Mouse (Mus musculus) leukemia stem cell, adult 10-12 weeks (primary cell): ENCODE measurements around the gene Rbbp5. TPM values are rescaled to one million over a fixed set of nuclear protein-coding genes. Genes with fewer than 3 reads are reported as not detected.

Experiments
- polyA plus RNA-seq: library from polyadenylated mRNA; stranded (reverse); fragments of >175 nt; gene quantifications from 2 replicates; pipeline ENCODE4 v1.2.3, GENCODE M21; 2012; ENCODE audit warnings: low replicate concordance

Rbbp5 gene
- 2.3 and 4.1 TPM in 2 replicates for polyA plus RNA-seq

DNA sequence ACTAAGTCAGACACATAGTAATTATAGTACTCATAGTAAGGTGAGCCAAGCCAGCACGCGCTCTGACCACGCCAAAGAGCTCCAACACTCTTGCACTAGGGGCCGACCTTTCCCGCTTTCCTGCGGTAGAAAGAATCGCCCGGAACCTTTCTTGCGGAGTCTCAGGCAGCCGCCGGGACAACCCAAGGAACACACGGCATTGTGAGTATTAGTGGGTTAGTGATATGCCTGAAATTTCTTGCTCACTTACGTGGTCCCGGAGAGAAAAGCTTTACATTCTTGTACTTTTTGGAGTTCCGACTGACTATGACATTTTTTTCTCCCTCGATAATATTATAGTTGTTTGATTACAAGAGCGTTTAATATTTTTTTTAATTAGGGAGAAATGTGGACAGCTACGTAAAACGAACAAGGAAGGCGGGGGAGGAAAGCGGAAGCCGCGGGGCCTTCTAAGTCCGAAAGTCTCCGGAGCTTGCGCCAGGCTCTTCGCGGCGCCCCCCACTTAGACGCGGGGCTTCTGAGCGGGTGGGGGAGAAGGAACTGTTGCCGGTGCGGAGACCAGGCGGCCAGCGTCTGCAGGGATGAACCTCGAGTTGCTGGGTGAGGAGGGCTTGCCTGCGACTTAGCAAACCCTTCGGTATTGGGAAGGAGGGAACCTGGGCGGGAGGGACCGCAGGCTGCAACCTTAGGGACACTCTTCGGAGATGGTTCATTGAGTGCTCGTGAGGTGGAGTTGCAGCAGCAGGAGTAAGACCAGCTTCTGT lies at the start of gene Rbbp5:
Gene Rbbp5, plus strand, starts transcription at position 438 of the 764 bp plus-strand sequence.

DNA sequence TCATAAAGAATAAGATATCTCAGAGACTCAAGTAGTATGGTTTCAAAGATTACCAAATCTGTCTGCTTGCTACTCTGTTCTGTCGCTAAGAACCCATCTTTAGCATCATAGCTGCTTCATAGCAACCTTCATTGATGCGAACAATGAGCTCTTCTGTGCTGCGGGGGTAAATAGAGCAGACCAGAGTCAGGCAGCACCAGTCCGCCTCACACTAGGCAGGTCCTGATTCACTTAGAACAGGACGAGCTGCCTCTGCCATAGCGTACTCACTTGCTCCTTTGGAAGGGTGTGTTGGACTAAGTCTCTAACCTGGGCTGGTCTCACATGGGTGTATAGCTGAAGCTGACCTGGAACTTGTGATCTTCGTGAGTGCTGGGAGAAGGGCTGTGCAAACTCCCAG lies 28.9 kb downstream of the Rbbp5 start, which contains the start of gene Tmem81:
Gene Tmem81, plus strand, starts transcription at position 173 of the 400 bp plus-strand sequence.

DNA sequence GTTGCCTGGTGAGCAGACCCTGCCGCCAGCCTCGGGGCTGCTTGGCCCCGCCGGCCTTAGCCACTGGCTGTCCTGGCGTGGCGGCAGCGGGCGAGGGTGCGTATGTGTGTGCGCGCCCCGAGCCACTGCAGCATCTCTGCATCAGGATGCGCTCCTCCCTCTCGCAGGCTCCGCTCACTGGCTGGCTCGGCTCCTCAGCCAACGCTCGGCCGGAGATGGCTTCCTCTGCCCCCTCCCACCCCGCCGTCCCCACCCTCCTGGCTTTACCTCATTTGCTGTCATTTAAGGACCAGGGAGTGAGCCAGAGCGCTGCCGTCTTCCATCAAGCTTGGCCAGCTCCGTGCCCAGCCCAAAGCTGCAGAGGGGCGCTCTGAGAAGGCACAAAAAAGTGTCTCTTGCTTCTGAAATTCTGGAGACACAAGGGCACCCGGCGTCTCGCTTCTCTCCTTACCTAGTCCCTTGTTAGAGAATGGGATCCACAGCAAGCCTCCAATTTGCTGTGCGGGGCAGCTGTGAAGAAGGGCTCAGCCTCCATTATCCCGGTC lies 65.7 kb downstream of the Rbbp5 start, which contains the start of gene Cntn2:
Gene Cntn2, minus strand, starts transcription at position 495 of the 545 bp plus-strand sequence.

Other genes with a start within 250 kb of the Rbbp5 start
- not detected in 2 replicates for gene Gm10188, start 247.6 kb upstream of the Rbbp5 start, polyA plus RNA-seq
- gene Klhdc8a, start 178.7 kb upstream of the Rbbp5 start, polyA plus RNA-seq = 0.03 TPM in 1 of 2 replicates, not detected in the other
- gene Nuak2, start 161.2 kb upstream of the Rbbp5 start, polyA plus RNA-seq = 4.7 and 6.2 TPM in 2 replicates
- gene Tmcc2, start 86.1 kb upstream of the Rbbp5 start, polyA plus RNA-seq = 227 and 266 TPM in 2 replicates
- 1.6 and 2.4 TPM in 2 replicates for gene Dstyk, start 59.8 kb upstream of the Rbbp5 start, polyA plus RNA-seq
- gene Tmem81, start 28.9 kb downstream of the Rbbp5 start, polyA plus RNA-seq = 0.26 TPM in 1 of 2 replicates, not detected in the other
- 0.15 TPM in 1 of 2 replicates, not detected in the other for gene Cntn2, start 65.9 kb downstream of the Rbbp5 start, polyA plus RNA-seq